Mouse (Mus musculus) heart, postnatal 4 days (tissue): Measurements from ENCODE around the gene Dpm3. TPM values are rescaled to one million over a fixed set of nuclear protein-coding genes. Genes with fewer than 3 reads are reported as not detected.
"Not testable (repeated sequence)": the region's sequence is repeated elsewhere in the genome, so short reads cannot be mapped to it uniquely, and the experiment has no call there.

Experiments used
- DNase-seq: peaks from one replicate; pipeline ENCODE4 v3.0.0; 2021
- total RNA-seq, 2 experiments: library from RNA; stranded (reverse); gene quantifications; 2 replicates each; pipeline ENCODE4 v1.2.3; 2021

Gene Dpm3
- total RNA-seq, result 10 to 100 TPM; 51.6 to 61.0 TPM

GRCm38 (mm10) chr3:89259076-89259475, at the start of gene Dpm3:
Gene Dpm3, plus strand, starts transcription at chr3:89259358.
- DNase-seq, result no peak

- DNase-seq, result no peak
Observed at GRCm38 (mm10) chr3:89209731-89210130, 49.4 kb upstream of the Dpm3 start.

- no peak for DNase-seq
Observed at GRCm38 (mm10) chr3:89210162-89210561, 49.0 kb upstream of the Dpm3 start.

GRCm38 (mm10) chr3:89210731-89211130, 48.4 kb upstream of the Dpm3 start:
- peak; percentile 40 for DNase-seq

GRCm38 (mm10) chr3:89213803-89214530, 45.2 kb upstream of the Dpm3 start:
- peak; percentile 96 for DNase-seq

GRCm38 (mm10) chr3:89214681-89215411, 44.3 kb upstream of the Dpm3 start, which contains the start of gene Thbs3:
Gene Thbs3, plus strand, starts transcription at chr3:89215180.
- peak; percentile 65 for DNase-seq

GRCm38 (mm10) chr3:89215853-89216252, 43.3 kb upstream of the Dpm3 start:
- peak; percentile 89 for DNase-seq

- not testable (repeated sequence) for DNase-seq
Observed at GRCm38 (mm10) chr3:89216407-89216806, 42.8 kb upstream of the Dpm3 start.

GRCm38 (mm10) chr3:89218271-89218670, 40.9 kb upstream of the Dpm3 start:
- no peak for DNase-seq

- no peak for DNase-seq
Observed at GRCm38 (mm10) chr3:89219546-89219945, 39.6 kb upstream of the Dpm3 start.

- DNase-seq, result no peak
Observed at GRCm38 (mm10) chr3:89221167-89221566, 38.0 kb upstream of the Dpm3 start.

- DNase-seq, result no peak
Observed at GRCm38 (mm10) chr3:89224796-89225195, 34.4 kb upstream of the Dpm3 start.

GRCm38 (mm10) chr3:89225321-89225815, 33.8 kb upstream of the Dpm3 start:
- DNase-seq, result no peak

GRCm38 (mm10) chr3:89225918-89226317, 33.2 kb upstream of the Dpm3 start:
- DNase-seq, result no peak

GRCm38 (mm10) chr3:89226361-89226760, 32.8 kb upstream of the Dpm3 start:
- no peak for DNase-seq

- DNase-seq, result no peak
Observed at GRCm38 (mm10) chr3:89226900-89227299, 32.3 kb upstream of the Dpm3 start, which contains the start of gene Mtx1. Gene Mtx1, minus strand, starts transcription at chr3:89227088.

GRCm38 (mm10) chr3:89227307-89228179, 31.6 kb upstream of the Dpm3 start:
- DNase-seq, result peak; percentile 89

- peak; percentile 94 for DNase-seq
Observed at GRCm38 (mm10) chr3:89228180-89228549, 31.0 kb upstream of the Dpm3 start.

GRCm38 (mm10) chr3:89228836-89229235, 30.3 kb upstream of the Dpm3 start, which contains the start of gene Muc1:
Gene Muc1, plus strand, starts transcription at chr3:89229057.
- no peak for DNase-seq

- no peak for DNase-seq
Observed at GRCm38 (mm10) chr3:89229276-89229675, 29.9 kb upstream of the Dpm3 start.

GRCm38 (mm10) chr3:89230561-89230960, 28.6 kb upstream of the Dpm3 start:
- no peak for DNase-seq

GRCm38 (mm10) chr3:89231345-89231744, 27.8 kb upstream of the Dpm3 start:
- no peak for DNase-seq
